Mouse (Mus musculus) embryo, embryonic 11.5 days (tissue): ENCODE measurements around the gene Cdc26.

Source experiments
- DNase-seq: peaks from one replicate; pipeline ENCODE4 v3.0.0-alpha.2; 2012; ENCODE audit warnings: low read depth, low spot score

Gene Cdc26

DNA sequence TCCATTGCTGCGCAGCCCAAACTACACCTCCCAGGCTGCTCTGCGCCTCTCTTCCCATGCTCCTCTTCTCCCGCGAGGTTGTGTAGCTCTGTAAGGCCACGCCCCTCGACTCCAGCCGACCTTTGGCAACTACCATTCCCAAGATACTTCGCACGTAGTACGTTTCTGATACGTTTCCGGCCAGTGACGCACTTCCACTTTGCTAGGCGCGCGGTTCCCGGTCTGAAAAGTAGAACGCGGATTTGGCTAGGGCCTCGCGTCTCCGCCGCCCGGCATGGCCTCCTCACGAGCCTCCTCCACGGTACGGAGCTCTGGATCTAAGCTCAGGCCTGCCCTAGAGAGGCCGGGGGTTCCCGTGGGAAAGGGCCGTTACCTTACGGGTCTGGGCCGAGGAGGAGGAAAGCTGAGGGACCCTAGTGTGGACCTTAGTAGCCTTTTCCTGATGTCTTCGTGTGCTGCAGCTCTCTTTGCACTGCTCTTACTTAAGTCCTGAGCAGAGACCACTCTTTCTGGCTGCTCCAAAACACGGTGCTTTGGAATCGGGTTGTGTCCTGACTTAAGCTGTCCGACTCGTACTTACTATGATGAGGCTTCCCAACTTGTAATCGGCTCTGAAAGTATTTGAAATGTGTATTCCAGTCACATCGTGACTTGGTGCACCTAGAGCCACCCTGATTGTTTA, at the start of gene Cdc26, which contains the start of gene Prpf4:
Gene Cdc26 (minus strand): TSS at position 42 of the 682 bp plus-strand sequence.
Gene Prpf4 (plus strand): TSS at position 197 of the 682 bp plus-strand sequence.
- DNase-seq: peak; percentile 97

- peak; percentile 8 for DNase-seq
These were observed 46.6 kb upstream of the Cdc26 start for GRCm38 (mm10) chr4:62454995-62455394.

GRCm38 (mm10) chr4:62440986-62441385, 32.5 kb upstream of the Cdc26 start:
- DNase-seq: no peak

- DNase-seq: no peak
These were observed 32.1 kb upstream of the Cdc26 start for GRCm38 (mm10) chr4:62440544-62440943.

DNA sequence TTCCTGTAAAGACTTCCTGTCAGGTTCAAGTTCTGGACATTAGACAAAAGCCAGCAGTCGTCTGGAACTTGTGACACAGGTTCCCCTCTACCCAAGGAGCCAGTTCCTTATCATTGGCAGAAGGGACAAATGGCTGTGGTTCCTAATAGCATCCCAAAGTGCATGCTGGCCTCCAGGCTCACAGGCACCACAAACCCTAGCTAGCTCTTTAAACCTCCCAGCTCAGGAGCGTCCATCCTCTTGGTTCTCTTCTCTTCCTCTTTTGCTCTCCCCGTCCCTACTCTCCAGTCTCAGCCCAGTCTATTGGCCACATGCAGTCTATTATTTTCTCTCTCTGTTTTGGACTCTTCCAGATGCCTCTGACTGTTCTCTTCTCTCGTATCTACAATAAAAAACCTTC, 31.4 kb upstream of the Cdc26 start:
- no peak for DNase-seq

GRCm38 (mm10) chr4:62437871-62438270, 29.4 kb upstream of the Cdc26 start:
- DNase-seq: no peak

GRCm38 (mm10) chr4:62437256-62437778, 28.9 kb upstream of the Cdc26 start:
- no peak for DNase-seq

DNA sequence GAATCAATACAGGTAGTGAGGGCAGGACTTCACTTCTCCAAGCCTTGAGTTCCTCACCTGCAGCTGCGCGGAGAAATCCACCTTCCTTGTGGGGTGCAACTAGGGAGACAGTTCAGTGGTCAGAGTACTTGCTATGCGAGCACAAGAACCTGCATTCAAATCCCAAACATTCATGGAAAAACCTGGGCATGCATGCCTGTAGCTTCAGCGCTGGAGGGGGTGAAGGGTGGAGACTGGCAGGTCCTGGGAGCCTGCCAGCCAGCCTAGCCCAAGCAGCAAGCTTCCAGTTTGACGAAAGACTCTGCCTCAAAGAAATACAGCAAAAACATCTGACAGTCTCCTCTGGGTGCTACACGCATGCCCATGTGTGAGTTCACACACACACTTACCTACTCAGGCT, 26.6 kb upstream of the Cdc26 start, which contains the start of gene Rnf183:
Gene Rnf183 (minus strand): TSS at position 172 of the 400 bp plus-strand sequence.
- no peak for DNase-seq

- no peak for DNase-seq
These were observed 25.8 kb upstream of the Cdc26 start for GRCm38 (mm10) chr4:62433939-62434870.

DNA sequence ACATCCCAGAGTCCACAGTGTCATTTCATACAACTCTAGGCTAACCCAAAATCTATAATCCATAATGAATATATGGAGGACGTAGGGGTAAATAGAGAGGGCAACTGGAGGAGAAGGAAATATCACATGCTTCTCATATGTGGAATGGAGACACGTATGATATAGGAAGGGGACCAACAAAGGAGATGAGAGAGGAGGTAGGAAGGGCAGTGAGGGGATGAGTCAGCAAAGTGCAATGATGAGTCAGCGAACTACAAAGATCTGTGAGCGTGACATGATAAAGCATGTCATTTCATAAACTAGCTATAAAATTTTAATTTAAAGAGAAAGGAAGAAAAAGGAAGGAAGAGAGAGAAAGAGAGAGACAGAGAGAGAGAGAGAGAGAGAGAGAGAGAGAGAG, 23.1 kb upstream of the Cdc26 start:
- DNase-seq: no peak

- DNase-seq: no peak
These were observed 22.2 kb upstream of the Cdc26 start for GRCm38 (mm10) chr4:62430678-62431077.

DNA sequence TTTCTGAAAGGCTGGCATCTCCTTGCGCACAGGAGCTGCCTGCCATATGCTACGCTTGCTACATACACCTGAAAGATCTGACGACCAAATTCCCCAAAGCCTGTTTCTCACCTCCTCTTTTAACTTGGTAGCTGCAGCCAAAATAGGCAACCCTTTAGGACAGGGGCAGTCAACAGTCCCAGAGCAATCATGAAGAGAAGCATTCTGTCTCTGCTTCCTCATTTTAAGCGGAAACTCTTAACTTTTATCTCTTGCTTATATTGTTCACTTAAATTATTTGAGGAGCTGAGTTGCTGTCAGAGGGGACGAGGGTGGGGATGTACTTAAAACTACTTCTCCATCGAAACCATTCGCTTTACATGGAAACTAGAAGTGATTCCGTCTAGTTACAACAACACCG, 21.2 kb upstream of the Cdc26 start:
- no peak for DNase-seq

GRCm38 (mm10) chr4:62427978-62428758, 19.7 kb upstream of the Cdc26 start:
- no peak for DNase-seq

- no peak for DNase-seq
These were observed 17.4 kb upstream of the Cdc26 start for GRCm38 (mm10) chr4:62425891-62426290.

GRCm38 (mm10) chr4:62419091-62419490, 10.6 kb upstream of the Cdc26 start:
- DNase-seq: no peak

DNA sequence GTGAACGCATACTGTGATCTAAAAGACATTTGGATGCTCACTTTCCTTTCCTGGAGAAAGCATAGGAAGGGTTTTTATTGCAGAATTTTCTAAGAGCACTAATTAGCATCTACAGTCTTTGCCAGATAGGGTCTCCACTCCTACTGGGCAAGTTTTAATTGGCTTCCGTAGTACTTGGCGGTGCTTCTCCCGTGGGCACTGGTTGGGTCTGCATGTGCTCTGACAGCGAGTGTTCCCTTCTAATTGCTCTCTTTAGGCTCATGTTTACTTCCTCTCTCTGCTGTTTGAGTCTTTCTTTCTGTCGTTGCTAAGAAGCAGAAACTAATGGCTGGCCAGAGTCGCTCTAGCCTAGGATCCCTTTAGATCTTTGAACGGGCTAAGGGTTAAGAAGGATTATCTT, 10.0 kb upstream of the Cdc26 start:
- no peak for DNase-seq

- DNase-seq: no peak
These were observed 3.2 kb upstream of the Cdc26 start for GRCm38 (mm10) chr4:62411606-62412005.

GRCm38 (mm10) chr4:62410325-62410724, 1.9 kb upstream of the Cdc26 start:
- DNase-seq: no peak

- DNase-seq: no peak
These were observed 1.2 kb upstream of the Cdc26 start for GRCm38 (mm10) chr4:62409615-62410014.

- no peak for DNase-seq
These were observed 486 bp downstream of the Cdc26 start for GRCm38 (mm10) chr4:62407730-62408582.

- no peak for DNase-seq
These were observed 2.3 kb downstream of the Cdc26 start for GRCm38 (mm10) chr4:62406133-62406532.
